Mouse (Mus musculus) intestine, embryonic 14.5 days (tissue): ENCODE results near the gene Cox14. TPM values are rescaled to one million over a fixed set of nuclear protein-coding genes. Genes with fewer than 3 reads are reported as not detected.
A peak's percentile ranks its signal among the peaks of the same experiment; 100 is the strongest.

ENCODE experiments used
- ATAC-seq: fragments of 200-750 bp; cut with Nextera tagmentation; replicated peaks from 2 replicates; pipeline ENCODE4 v1.8.0; 2017; ENCODE audit warnings: low read depth, moderate number of reproducible peaks, moderate TSS enrichment, moderate library complexity; ENCODE audit not compliant: low FRiP score, low TSS enrichment
- DNase-seq: peaks from one replicate; pipeline ENCODE4 v3.0.0-alpha.2; 2018; ENCODE audit warnings: low spot score
- H3K27ac ChIP-seq: fragments of 300-500 bp; sonication (generic); 2 replicates; pipeline ENCODE4 v1.5.1; 2014; ENCODE audit warnings: low read depth, mild to moderate bottlenecking, control low read depth
- H3K27me3 ChIP-seq: fragments of 300-500 bp; sonication (generic); replicated peaks from 2 replicates; pipeline ENCODE4 v1.6.1; 2014; ENCODE audit warnings: low read length, control low read depth; ENCODE audit not compliant: control insufficient read depth, insufficient read depth
- H3K36me3 ChIP-seq: fragments of 300-500 bp; sonication (generic); 2 replicates; pipeline ENCODE4 v1.6.1; 2014; ENCODE audit warnings: low read length, control low read depth; ENCODE audit not compliant: control insufficient read depth, insufficient read depth
- H3K4me1 ChIP-seq: fragments of 300-500 bp; sonication (generic); replicated peaks from 2 replicates; pipeline ENCODE4 v1.6.1; 2014; ENCODE audit warnings: low read length, control low read depth, mixed read lengths; ENCODE audit not compliant: control insufficient read depth, insufficient read depth
- H3K4me2 ChIP-seq: fragments of 300-500 bp; sonication (generic); 2 replicates; pipeline ENCODE4 v1.6.1; 2014; ENCODE audit warnings: low read length
- H3K4me3 ChIP-seq: fragments of 300-500 bp; sonication (generic); 2 replicates; pipeline ENCODE4 v1.5.1; 2014; ENCODE audit warnings: low read depth, low read length, control low read depth, mixed read lengths
- H3K9ac ChIP-seq: fragments of 300-500 bp; sonication (generic); 2 replicates; pipeline ENCODE4 v1.6.1; 2014; ENCODE audit warnings: mild to moderate bottlenecking, low read length
- H3K9me3 ChIP-seq: fragments of 300-500 bp; sonication (generic); 2 replicates; pipeline ENCODE4 v1.6.1; 2016; ENCODE audit warnings: low read length, control low read depth; ENCODE audit not compliant: control insufficient read depth
- WGBS: fragments of 180-500 bp; shearing (Covaris S2); extraction: QIAGEN DNeasy Blood & Tissue Kit; methylation state at CpG from one replicate; pipeline ENCODE4 v1.1.7; 2014; 5-methylcytosine and 5-hydroxymethylcytosine counted together
- polyA plus RNA-seq: library from polyadenylated mRNA; unstranded; fragments of >200 nt; fragmentation: Nextera tagmentation; extraction: Ambion mirVana; gene quantifications from 2 replicates; pipeline ENCODE4 v1.2.1, GENCODE M21; 2014

Gene Cox14
- polyA plus RNA-seq, 1 experiment from 2014 or later: 206 TPM

GRCm38 (mm10) chr15:99703676-99704040, 21.8 kb upstream of the Cox14 start:
- H3K4me2 ChIP-seq: peak overlapping the region; percentile 70; the same call in 1 of the 2 replicates
- H3K27ac ChIP-seq: no peak overlapping the region
- H3K4me3 ChIP-seq: no peak overlapping the region
- DNase-seq (no peak), ATAC-seq (no peak)
- WGBS: 80% methylated on average over 5 of the region's 5 CpGs
- peaks cover 16% of the 10 kb centered on the region for H3K4me1 ChIP-seq
- H3K9me3 ChIP-seq: no peaks in the 10 kb centered on the region
- peaks cover 46% of the 10 kb centered on the region for H3K36me3 ChIP-seq
- H3K27me3 ChIP-seq: 0 out of 2 replicates have a peak, but pooled peaks cover 3% of the 10 kb centered on the region
- no peak overlapping the region for H3K9ac ChIP-seq

GRCm38 (mm10) chr15:99704041-99704681, 21.3 kb upstream of the Cox14 start:
- DNase-seq: no peak
- H3K4me3 ChIP-seq: no peak overlapping the region
- H3K27ac ChIP-seq: peak overlapping the region; percentile 57; the same call in 1 of the 2 replicates
- H3K9me3 ChIP-seq: no peaks in the 10 kb centered on the region
- H3K27me3 ChIP-seq: 0 out of 2 replicates have a peak, but pooled peaks cover 3% of the 10 kb centered on the region
- H3K9ac ChIP-seq: no peak overlapping the region
- peaks cover 51% of the 10 kb centered on the region for H3K36me3 ChIP-seq
- 59% methylated on average over 23 of the region's 23 CpGs for WGBS
- ATAC-seq: no peak
- H3K4me2 ChIP-seq: no peak overlapping the region
- H3K4me1 ChIP-seq: peaks cover 15% of the 10 kb centered on the region

- H3K9me3 ChIP-seq: no peaks in the 10 kb centered on the region
- DNase-seq (no peak), ATAC-seq (no peak)
- H3K27ac ChIP-seq: peak overlapping the region; percentile 57; the same call in 1 of the 2 replicates
- peaks cover 15% of the 10 kb centered on the region for H3K4me1 ChIP-seq
- 81% methylated on average over 7 of the region's 7 CpGs for WGBS
- no peaks in the 10 kb centered on the region for H3K27me3 ChIP-seq
- no peak overlapping the region for H3K4me3 ChIP-seq
- peaks cover 58% of the 10 kb centered on the region for H3K36me3 ChIP-seq
- no peak overlapping the region for H3K9ac ChIP-seq
- H3K4me2 ChIP-seq: no peak overlapping the region
Measured at GRCm38 (mm10) chr15:99704881-99705280, 20.5 kb upstream of the Cox14 start.

- ATAC-seq: no peak
- 69% methylated on average over 11 of the region's 11 CpGs for WGBS
- no peak within 1 kb of the TSS for H3K4me3 ChIP-seq
- H3K4me1 ChIP-seq: peaks cover 15% of the 10 kb centered on the region
- no peaks in the 10 kb centered on the region for H3K9me3 ChIP-seq
- no peaks in the 10 kb centered on the region for H3K27me3 ChIP-seq
- peak within 1 kb of the TSS; percentile 57; the same call in 1 of the 2 replicates for H3K27ac ChIP-seq
- H3K9ac ChIP-seq: no peak within 1 kb of the TSS
- DNase-seq: peak; percentile 76
- H3K36me3 ChIP-seq: peaks cover 64% of the 10 kb centered on the region
- H3K4me2 ChIP-seq: no peak within 1 kb of the TSS
Measured at GRCm38 (mm10) chr15:99705440-99706048, 19.9 kb upstream of the Cox14 start, which contains the start of gene Gm17349. TSS of gene Gm17349 (minus strand) at chr15:99705490.

GRCm38 (mm10) chr15:99708176-99708575, 17.2 kb upstream of the Cox14 start:
- Histone ChIP-seq H3K36me3 (peaks cover 91% of the 10 kb centered on the region), H3K4me2 (no peak overlapping the region), H3K27ac (no peak overlapping the region), H3K4me1 (peaks cover 8% of the 10 kb centered on the region), H3K27me3 (no peaks in the 10 kb centered on the region), H3K9me3 (no peaks in the 10 kb centered on the region), H3K4me3 (no peak overlapping the region), H3K9ac (no peak overlapping the region)
- WGBS: 96% methylated on average over 13 of the region's 13 CpGs
- DNase-seq (no peak), ATAC-seq (no peak)

GRCm38 (mm10) chr15:99710221-99711190, 14.9 kb upstream of the Cox14 start:
- WGBS: 92% methylated on average over 10 of the region's 10 CpGs
- Histone ChIP-seq H3K36me3 (peaks cover 86% of the 10 kb centered on the region), H3K9ac (no peak overlapping the region)

GRCm38 (mm10) chr15:99711491-99711890, 13.9 kb upstream of the Cox14 start:
- 70% methylated on average over 3 of the region's 3 CpGs for WGBS
- H3K27me3 ChIP-seq: no peaks in the 10 kb centered on the region
- H3K4me2 ChIP-seq: no peak overlapping the region
- no peak overlapping the region for H3K4me3 ChIP-seq
- ATAC-seq (no peak), DNase-seq (no peak)
- no peaks in the 10 kb centered on the region for H3K4me1 ChIP-seq
- H3K9me3 ChIP-seq: no peaks in the 10 kb centered on the region
- no peak overlapping the region for H3K27ac ChIP-seq
- peaks cover 84% of the 10 kb centered on the region for H3K36me3 ChIP-seq
- H3K9ac ChIP-seq: no peak overlapping the region

More at GRCm38 (mm10) chr15:99710221-99711190, 14.9 kb upstream of the Cox14 start:
- Histone ChIP-seq H3K27ac (no peak overlapping the region), H3K9me3 (no peaks in the 10 kb centered on the region), H3K4me2 (no peak overlapping the region), H3K4me1 (no peaks in the 10 kb centered on the region), H3K27me3 (no peaks in the 10 kb centered on the region), H3K4me3 (no peak overlapping the region)
- no peak for ATAC-seq
- DNase-seq: no peak
